Mouse (Mus musculus) lung, postnatal 14 days (tissue): Measurements from ENCODE around the gene Otud1.

Source experiments
- DNase-seq: peaks from one replicate; pipeline ENCODE4 v3.0.0; 2021

Otud1 gene

GRCm38 (mm10) chr2:19657158-19657874, at the start of gene Otud1:
Otud1 (plus strand) TSS chr2:19657752.
- DNase-seq, result peak; percentile 97

GRCm38 (mm10) chr2:19607852-19608251, 49.7 kb upstream of the Otud1 start:
- DNase-seq, result no peak

GRCm38 (mm10) chr2:19608410-19609073, 49.0 kb upstream of the Otud1 start:
- DNase-seq, result no peak

GRCm38 (mm10) chr2:19622041-19622440, 35.5 kb upstream of the Otud1 start:
- no peak for DNase-seq

GRCm38 (mm10) chr2:19627044-19627443, 30.5 kb upstream of the Otud1 start:
- no peak for DNase-seq

- DNase-seq, result no peak
Observed at GRCm38 (mm10) chr2:19627920-19628608, 29.5 kb upstream of the Otud1 start.

- no peak for DNase-seq
Observed at GRCm38 (mm10) chr2:19630544-19630943, 27.0 kb upstream of the Otud1 start.

- no peak for DNase-seq
Observed at GRCm38 (mm10) chr2:19633406-19633920, 24.1 kb upstream of the Otud1 start.

- no peak for DNase-seq
Observed at GRCm38 (mm10) chr2:19645182-19645581, 12.4 kb upstream of the Otud1 start.

GRCm38 (mm10) chr2:19646144-19646543, 11.4 kb upstream of the Otud1 start:
- DNase-seq, result no peak

GRCm38 (mm10) chr2:19646910-19647309, 10.6 kb upstream of the Otud1 start:
- DNase-seq, result peak; percentile 53

- DNase-seq, result no peak
Observed at GRCm38 (mm10) chr2:19656436-19656835, 1.1 kb upstream of the Otud1 start.

- peak; percentile 70 for DNase-seq
Observed at GRCm38 (mm10) chr2:19657881-19658589, 483 bp downstream of the Otud1 start.

GRCm38 (mm10) chr2:19658661-19659384, 1.3 kb downstream of the Otud1 start:
- DNase-seq, result peak; percentile 22

GRCm38 (mm10) chr2:19660875-19661274, 3.3 kb downstream of the Otud1 start:
- no peak for DNase-seq

- DNase-seq, result no peak
Observed at GRCm38 (mm10) chr2:19663146-19663848, 5.7 kb downstream of the Otud1 start.

- DNase-seq, result peak; percentile 33
Observed at GRCm38 (mm10) chr2:19664147-19664546, 6.6 kb downstream of the Otud1 start.

- DNase-seq, result no peak
Observed at GRCm38 (mm10) chr2:19664555-19665475, 7.3 kb downstream of the Otud1 start.

GRCm38 (mm10) chr2:19665841-19666240, 8.3 kb downstream of the Otud1 start:
- DNase-seq, result peak; percentile 44
